Mouse (Mus musculus): ENCODE results near the gene Aplp2. TPM values are rescaled to one million over a fixed set of nuclear protein-coding genes. Genes with fewer than 3 reads are reported as not detected.

The Aplp2 gene
- total RNA-seq, 2 experiments from 2014 or later = 105 to 114 TPM

DNA sequence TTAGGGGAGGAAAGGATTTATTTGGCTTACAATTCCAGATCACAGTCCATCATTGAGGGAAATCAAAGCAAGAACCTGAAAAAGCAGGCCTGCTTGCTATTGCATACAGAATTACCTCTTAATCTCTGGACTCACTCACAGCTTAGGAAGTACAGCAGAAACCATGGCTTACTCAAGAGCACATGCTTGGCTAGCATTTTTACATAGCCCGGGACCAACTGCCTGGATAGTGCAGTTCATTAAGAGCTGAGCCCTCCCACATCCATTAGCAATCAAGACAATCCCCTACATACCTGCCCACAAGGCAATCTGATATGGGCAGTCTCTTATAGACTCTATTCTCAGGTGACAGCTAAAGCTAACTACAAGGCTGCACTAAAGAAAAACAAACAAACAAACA, 16.0 kb downstream of the Aplp2 start:
- intact Hi-C loops (cut with DNase I) = no loop called here
- no peak overlapping the region for H3K27ac ChIP-seq
- no peak overlapping the region for H3K4me3 ChIP-seq
- no peak for TF ChIP-seq CTCF (IDR thresholded peaks at IDR 0.05)
- no peak for DNase-seq

DNA sequence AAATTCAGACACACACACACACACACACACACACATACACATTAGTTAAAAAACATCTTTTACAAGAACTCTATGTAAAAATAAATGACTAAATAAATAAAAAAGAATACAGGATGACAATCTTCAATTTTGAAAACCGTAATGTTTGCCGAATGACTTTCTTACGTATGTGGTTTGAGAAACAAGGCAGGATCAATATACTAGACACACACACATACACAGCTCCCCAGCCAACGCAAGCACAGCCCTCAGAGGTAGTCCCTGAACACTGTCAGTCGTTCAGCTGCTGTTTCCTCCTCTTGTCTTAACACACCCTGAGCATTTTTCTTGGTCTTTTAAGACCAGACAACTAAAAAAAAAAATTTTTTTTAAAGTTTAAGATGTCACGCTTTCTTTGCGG, 19.2 kb downstream of the Aplp2 start:
- H3K4me3 ChIP-seq = no peak overlapping the region
- intact Hi-C loops (cut with DNase I) = no loop called here
- no peak for TF ChIP-seq CTCF (IDR thresholded peaks at IDR 0.05)
- DNase-seq = no peak
- no peak overlapping the region for H3K27ac ChIP-seq

DNA sequence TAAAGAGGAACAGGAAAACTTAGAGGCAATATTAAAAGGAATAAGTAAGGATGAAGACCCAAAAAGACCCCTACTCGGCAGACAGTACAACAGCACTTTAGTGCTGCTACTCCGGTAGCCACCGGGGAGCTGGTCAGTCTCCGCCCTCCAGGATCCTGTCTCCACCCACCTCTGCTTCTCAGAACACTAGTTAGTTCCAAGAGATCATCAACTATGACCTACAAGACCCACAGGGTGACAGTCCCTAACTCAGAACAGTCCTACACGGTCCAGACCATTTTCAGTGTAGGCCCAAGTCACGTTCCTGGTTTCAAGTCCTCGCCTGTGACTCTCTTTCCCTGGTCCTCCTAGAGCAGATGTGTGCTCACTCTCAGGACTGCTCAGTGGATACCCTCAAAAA, 20.1 kb downstream of the Aplp2 start:
- no peak overlapping the region for H3K27ac ChIP-seq
- no peak for TF ChIP-seq CTCF (IDR thresholded peaks at IDR 0.05)
- intact Hi-C loops (cut with DNase I) = no loop called here
- no peak for DNase-seq
- no peak overlapping the region for H3K4me3 ChIP-seq

DNA sequence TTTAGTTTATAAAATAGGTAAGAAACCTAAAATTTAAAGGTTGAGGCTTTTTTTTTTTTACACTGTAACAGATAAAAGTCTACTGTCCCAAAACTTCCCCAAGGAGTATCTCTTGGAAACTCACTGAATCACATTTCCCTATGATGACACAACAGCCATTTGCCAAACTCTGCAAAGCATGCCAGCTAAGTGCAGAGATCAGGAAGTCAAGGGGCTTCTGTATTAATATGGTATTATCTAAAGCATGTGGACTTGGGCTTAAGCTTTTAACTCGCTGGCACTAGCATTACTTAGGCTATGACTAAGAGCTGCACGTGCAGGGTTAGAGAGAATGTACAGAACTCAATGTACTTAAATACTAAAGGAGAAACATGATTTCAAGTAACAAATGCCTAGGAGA, 22.4 kb downstream of the Aplp2 start:
- DNase-seq = no peak
- no peak overlapping the region for H3K27ac ChIP-seq
- H3K4me3 ChIP-seq = no peak overlapping the region
- no peak for TF ChIP-seq CTCF (IDR thresholded peaks at IDR 0.05)
- intact Hi-C loops (cut with DNase I) = no loop called here

DNA sequence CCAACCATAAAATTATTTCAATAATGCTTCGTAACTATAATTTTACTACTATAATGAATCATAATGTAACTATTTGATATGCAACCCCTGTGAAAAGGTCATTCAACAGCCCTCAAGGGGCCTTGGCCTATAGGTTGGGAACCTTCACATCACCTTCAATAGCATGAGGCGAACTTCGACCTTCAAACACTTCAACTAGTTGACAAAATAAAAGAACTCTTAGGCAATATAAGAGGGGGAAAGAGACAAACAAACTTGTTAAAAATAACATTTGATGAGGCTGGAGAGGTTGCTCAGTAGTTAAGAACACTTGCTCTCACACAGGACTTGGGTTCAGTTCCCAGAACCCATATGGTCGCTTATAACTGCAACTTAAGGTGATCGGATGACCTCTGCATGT, 27.2 kb downstream of the Aplp2 start:
- intact Hi-C loops (cut with DNase I) = no loop called here

DNA sequence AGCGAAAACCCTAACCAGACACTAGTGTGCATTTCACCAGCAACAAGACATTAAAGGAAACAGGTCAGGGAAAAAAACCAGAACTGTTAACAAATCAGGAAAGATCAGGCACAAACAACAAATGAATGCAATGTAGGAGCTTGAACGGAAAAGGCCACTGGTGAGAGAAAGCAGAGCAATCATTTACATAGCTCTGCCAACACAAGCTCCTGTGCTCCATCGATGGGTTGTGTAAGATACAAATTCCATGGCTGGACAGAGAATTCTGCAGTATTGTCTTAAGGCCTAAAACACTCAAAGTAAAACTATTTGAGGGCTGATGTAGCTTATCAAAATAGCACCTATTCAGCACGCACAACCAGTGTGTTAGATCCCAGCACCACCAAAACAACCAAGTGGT, 28.6 kb downstream of the Aplp2 start:
- H3K4me3 ChIP-seq = no peak overlapping the region
- DNase-seq = no peak
- no peak for TF ChIP-seq CTCF (IDR thresholded peaks at IDR 0.05)
- intact Hi-C loops (cut with DNase I) = no loop called here
- H3K27ac ChIP-seq = no peak overlapping the region

More for the DNA sequence above, 27.2 kb downstream of the Aplp2 start:
- TF ChIP-seq CTCF (IDR thresholded peaks at IDR 0.05) = no peak
- H3K4me3 ChIP-seq = no peak overlapping the region
- no peak for DNase-seq
- no peak overlapping the region for H3K27ac ChIP-seq

DNA sequence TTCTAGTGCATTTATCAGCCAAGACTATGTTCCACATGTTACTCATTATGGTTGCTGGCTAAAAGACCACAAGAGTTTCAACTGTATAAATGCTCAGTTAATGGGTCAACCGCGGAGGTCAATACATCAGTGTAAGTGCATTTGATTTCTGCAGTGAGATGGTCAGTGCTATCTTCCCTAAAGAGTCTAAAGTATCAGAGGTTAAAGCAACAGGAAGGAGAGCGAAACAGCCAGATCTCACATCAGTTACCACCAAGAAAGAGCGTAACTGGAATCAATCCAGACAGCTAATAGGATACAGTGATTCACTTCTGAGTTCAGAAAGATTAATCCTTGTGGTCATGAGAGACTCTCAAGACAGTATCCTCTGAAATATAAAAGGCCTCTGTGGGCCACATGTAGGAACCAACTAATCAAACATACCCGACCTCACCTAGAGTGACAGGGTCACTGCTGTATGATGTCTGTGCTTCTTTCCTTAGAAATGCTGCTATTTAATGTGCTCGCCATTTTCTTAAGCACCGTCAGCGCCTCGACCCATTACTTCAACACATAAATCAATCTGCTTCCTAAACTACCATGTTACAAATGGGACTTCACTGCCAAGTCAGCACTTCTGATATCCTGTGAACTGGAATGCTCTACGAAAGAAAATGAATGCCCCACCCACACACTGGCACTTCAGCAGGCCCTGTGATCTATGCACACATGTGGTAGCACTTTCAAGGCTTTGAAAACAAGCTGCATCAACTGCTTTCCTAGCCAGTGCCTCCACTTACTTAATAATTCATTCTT, 30.1 kb downstream of the Aplp2 start:
- no peak overlapping the region for H3K4me3 ChIP-seq
- no peak for TF ChIP-seq CTCF (IDR thresholded peaks at IDR 0.05)
- no peak for DNase-seq
- no peak overlapping the region for H3K27ac ChIP-seq
- intact Hi-C loops (cut with DNase I) = no loop called here

DNA sequence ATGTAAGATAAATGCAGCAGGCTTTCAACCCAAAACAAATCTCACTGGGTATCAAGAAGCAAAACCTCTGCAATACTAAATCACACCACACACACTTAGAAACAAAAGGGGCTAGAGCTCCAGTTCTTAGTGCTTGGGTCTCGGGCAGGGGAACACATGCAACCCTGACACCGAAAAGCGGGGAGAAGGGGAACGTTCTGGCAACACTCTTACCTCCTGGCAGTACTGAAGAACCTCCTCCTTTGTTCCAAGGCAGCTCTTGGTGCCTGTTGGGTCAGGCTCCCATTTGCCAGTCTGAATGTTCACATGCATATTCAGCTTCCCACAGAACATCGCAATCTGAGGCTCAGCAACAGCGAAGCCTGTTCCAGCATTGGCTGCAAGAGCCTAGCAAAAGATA, 33.9 kb downstream of the Aplp2 start:
- Histone ChIP-seq H3K4me3 (no peak overlapping the region), H3K27ac (no peak overlapping the region)
- DNase-seq = no peak
- intact Hi-C loops (cut with DNase I) = no loop called here
- TF ChIP-seq CTCF (IDR thresholded peaks at IDR 0.05) = no peak

DNA sequence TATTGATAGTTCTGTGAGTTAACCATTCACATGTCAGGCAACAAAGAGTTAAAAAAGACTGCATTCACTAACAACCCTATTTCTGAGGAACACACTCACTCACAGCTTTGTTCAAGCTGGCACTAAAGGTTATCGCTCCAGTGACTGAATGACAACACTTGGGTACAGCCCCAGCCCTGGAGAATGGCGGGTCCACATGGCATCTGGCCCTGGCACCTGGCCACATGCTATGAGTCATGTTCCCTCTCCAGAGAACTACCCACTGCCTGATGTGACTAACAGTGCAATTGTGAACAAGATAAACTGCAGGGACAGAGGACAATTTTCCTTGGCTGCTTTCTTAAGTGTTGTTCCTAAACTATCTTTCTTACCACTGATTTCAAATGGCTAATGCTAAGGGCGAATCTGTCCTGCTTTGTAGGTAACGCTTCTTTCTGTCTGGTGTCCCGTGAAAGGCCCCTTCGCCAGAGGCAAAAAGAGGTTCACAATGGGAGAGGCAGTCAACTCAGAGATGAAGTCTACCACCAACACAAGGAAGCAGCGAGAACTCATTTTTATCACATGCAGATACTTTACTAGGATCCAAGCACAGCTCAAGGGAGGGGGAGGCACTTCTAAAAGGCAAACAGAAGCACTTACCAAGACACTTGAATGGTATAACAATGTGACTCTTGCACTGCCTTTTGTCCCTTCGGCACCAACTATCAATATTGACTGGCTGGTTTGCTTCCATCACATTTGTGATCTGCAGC, 35.1 kb downstream of the Aplp2 start:
- intact Hi-C loops (cut with DNase I) = no loop called here
- peak; percentile 88 for DNase-seq
- no peak for TF ChIP-seq CTCF (IDR thresholded peaks at IDR 0.05)
- no peak overlapping the region for H3K4me3 ChIP-seq
- H3K27ac ChIP-seq = peak overlapping the region; percentile 69

DNA sequence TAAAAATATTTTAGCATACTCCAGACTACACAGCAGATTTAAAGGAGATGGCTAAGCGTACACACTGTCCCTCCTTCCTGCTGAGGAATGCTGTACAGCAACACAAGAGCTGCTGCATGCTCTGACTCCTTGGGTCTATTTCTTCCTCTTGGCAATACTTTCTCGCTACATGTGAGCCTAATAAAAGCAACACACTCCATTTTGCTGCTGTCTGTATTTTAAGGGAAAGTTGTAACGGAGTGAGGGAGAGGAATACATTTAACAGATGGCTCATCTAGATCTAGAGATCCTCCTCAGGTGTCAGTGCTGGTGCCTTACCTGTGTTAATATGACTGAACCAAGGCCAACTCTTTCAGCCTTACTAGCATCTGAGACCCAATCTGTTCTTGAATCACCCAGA, 35.6 kb downstream of the Aplp2 start:
- H3K27ac ChIP-seq = peak overlapping the region; percentile 69
- no peak for DNase-seq
- intact Hi-C loops (cut with DNase I) = no loop called here
- no peak overlapping the region for H3K4me3 ChIP-seq
- TF ChIP-seq CTCF (IDR thresholded peaks at IDR 0.05) = no peak

DNA sequence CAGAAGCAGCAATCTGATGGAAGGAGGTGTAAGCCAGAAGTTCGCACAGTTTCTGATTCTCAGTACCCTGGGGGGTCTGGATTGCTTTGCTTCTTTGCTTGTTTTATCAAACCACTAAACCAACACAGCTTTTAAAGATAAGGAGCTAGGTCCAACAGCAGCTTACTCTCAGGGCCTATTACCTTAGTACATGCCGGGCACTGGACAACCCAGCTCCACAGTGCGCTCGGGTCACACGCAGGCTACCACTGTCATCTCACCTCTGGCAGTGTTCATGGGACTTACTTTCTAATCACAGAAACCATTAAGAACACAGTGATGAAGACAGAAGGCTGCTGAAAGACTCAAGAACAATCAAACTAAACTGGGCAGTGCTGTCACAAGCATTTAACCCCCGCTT, 36.3 kb downstream of the Aplp2 start:
- no peak for TF ChIP-seq CTCF (IDR thresholded peaks at IDR 0.05)
- intact Hi-C loops (cut with DNase I) = no loop called here
- DNase-seq = no peak
- peak overlapping the region; percentile 1; the same call in 1 of the 2 replicates for H3K27ac ChIP-seq
- H3K4me3 ChIP-seq = no peak overlapping the region

DNA sequence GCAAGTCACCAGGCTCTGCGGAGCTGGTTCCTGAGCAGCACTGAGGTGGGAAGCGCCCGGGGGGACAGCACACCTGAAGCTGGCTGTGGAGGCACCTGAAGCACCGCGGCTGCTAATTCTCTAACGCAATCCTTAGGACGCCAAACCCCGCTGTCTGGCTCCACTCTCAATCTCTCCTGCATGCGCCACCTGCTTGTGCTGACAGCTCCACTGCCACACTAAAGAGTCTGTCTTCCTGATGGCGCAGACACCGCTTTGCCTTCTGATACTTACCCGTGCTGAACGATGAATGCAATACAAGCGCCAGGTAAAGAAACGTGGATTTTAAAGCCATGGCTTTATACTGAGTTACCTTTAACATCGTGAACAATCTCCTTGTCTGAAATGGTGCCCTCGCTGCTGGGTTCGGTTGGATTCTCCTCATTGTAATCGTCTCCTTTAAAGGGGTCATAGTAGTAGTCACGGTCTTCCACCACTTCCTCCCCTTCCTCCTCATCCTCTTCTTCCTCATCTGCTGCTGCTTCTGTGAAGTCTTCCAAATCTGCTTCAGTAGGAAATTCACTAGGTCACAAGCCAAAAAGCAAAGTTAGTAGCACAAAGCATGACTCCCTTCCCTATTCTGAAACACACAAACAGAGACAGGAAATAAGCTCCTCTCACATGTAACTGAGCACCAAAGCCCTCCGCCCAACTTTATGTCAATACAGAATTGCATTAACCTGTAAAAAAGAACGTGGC, 43.1 kb downstream of the Aplp2 start:
- TF ChIP-seq CTCF (IDR thresholded peaks at IDR 0.05) = no peak
- Histone ChIP-seq H3K27ac (0 out of 2 replicates have a peak overlapping the region, but pooled peaks have one; percentile 5), H3K4me3 (no peak overlapping the region)
- intact Hi-C loops (cut with DNase I) = no loop called here
- DNase-seq = no peak

DNA sequence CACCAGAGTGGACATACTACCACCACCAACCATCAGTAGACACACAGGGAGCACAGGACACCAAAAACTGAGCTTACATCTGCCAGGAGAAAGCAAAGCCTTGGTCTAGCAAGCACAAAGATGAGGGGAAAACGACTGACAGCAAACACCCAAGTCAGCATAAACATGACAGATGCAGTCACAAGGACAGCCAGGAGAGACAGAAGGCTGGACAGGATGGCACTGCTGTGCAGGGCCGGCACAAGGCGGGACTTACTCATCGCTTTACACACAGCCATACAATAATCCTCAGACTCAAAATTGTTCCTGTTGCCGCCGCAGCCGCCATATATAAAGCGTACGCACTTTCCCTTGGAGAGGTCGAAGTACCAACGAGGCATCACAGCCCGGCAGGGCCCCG, 44.3 kb downstream of the Aplp2 start:
- Histone ChIP-seq H3K4me3 (no peak overlapping the region), H3K27ac (no peak overlapping the region)
- intact Hi-C loops (cut with DNase I) = no loop called here
- no peak for DNase-seq
- no peak for TF ChIP-seq CTCF (IDR thresholded peaks at IDR 0.05)
